In the genomic region with DNA sequence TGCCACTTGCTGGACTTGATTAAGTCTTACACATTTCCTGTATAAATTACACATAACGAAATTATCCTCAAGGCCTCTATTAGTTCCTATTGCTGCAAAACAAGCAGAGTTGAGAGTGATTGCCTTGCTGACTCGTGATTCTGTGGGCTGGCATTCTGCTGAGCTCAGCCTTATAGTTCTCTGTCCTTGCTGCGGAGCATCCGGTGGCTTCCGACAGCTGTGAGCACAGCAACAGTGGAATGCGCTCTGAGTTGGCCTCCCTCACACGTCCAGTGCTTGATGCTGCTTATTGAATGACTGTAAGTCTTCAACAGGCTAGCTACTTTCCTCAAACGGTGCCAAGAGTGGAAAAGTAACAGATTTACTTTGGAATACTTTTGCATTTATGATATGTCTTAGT, we compare ENCODE assay signal across 17 mouse cellular contexts. TPM values are rescaled to one million over a fixed set of nuclear protein-coding genes. Genes with fewer than 3 reads are reported as not detected.
DNase-seq lines count a peak whose midpoint lies in the region; ATAC-seq and TF ChIP-seq lines count a peak whose summit lies in the region.
"Had no signal": no experiment of that assay in that cellular context is flagged by ENCODE, and none has a peak within 500 bp of the region (broad histone marks: within the 10 kb centered on the region; RNA-seq: fewer than 3 reads in every experiment).

No protein-coding gene starts in this region.

- intact Hi-C loops in left cerebral cortex, postnatal 14 days (cut with DNase I), result no loop called here

- no peak overlapping the region for H3K9ac ChIP-seq in liver, embryonic 13.5 days
- H3K9ac ChIP-seq in liver, embryonic 12.5 days, result no peak overlapping the region
- H3K9ac ChIP-seq in intestine, embryonic 16.5 days (ENCODE audit: low read depth, low read length), result no peak overlapping the region
- no peak overlapping the region for H3K9ac ChIP-seq in liver, postnatal 0 days (replicated peaks)
- H3K9ac ChIP-seq: hindbrain, embryonic 12.5 days; limb, embryonic 15.5 days had no signal

- no peak overlapping the region for H3K27ac ChIP-seq in liver, embryonic 13.5 days
- no peak overlapping the region for H3K27ac ChIP-seq in liver, embryonic 12.5 days
- H3K27ac ChIP-seq in intestine, embryonic 16.5 days (ENCODE audit: low read length), result no peak overlapping the region
- no peak overlapping the region for H3K27ac ChIP-seq in liver, postnatal 0 days (ENCODE audit: low read depth)
- H3K27ac ChIP-seq: hindbrain, embryonic 12.5 days; layer of hippocampus, adult 2 months; limb, embryonic 15.5 days; midbrain, embryonic 10.5 days had no signal

- 53% methylated on average over 8 of the region's 8 CpGs for WGBS in liver, embryonic 13.5 days (ENCODE audit: insufficient replicate concordance)
- WGBS in liver, embryonic 12.5 days (ENCODE audit: insufficient replicate concordance), result 60% methylated on average over 8 of the region's 8 CpGs
- WGBS in intestine, embryonic 16.5 days, result 48% methylated on average over 8 of the region's 8 CpGs
- 68% methylated on average over 8 of the region's 8 CpGs for WGBS in liver, postnatal 0 days (ENCODE audit: insufficient replicate concordance)

- no peak overlapping the region for H3K4me2 ChIP-seq in liver, embryonic 13.5 days
- H3K4me2 ChIP-seq in liver, embryonic 12.5 days, result no peak overlapping the region
- H3K4me2 ChIP-seq in intestine, embryonic 16.5 days (ENCODE audit: low read depth, low read length), result no peak overlapping the region
- H3K4me2 ChIP-seq in liver, postnatal 0 days (ENCODE audit: low read depth, low read length), result no peak overlapping the region
- H3K4me2 ChIP-seq: hindbrain, embryonic 12.5 days; limb, embryonic 15.5 days had no signal

- no peaks in the 10 kb centered on the region for H3K27me3 ChIP-seq in liver, embryonic 13.5 days
- H3K27me3 ChIP-seq in liver, embryonic 12.5 days (replicated peaks), result no peaks in the 10 kb centered on the region
- H3K27me3 ChIP-seq in intestine, embryonic 16.5 days (replicated peaks; ENCODE audit: control insufficient read depth, insufficient read depth, low read length), result no peaks in the 10 kb centered on the region
- H3K27me3 ChIP-seq in liver, postnatal 0 days (ENCODE audit: insufficient read depth, low read length), result no peaks in the 10 kb centered on the region
- H3K27me3 ChIP-seq: hindbrain, embryonic 12.5 days; limb, embryonic 15.5 days had no signal

- no peaks in the 10 kb centered on the region for H3K9me3 ChIP-seq in liver, embryonic 13.5 days (replicated peaks)
- H3K9me3 ChIP-seq in liver, embryonic 12.5 days (replicated peaks), result no peaks in the 10 kb centered on the region
- H3K9me3 ChIP-seq in intestine, embryonic 16.5 days (ENCODE audit: control insufficient read depth, low read length), result 0 out of 2 replicates have a peak, but pooled peaks cover 2% of the 10 kb centered on the region
- no peaks in the 10 kb centered on the region for H3K9me3 ChIP-seq in liver, postnatal 0 days (ENCODE audit: low read length)
- H3K9me3 ChIP-seq: hindbrain, embryonic 12.5 days; limb, embryonic 15.5 days; midbrain, embryonic 10.5 days had no signal

- TF ChIP-seq EP300 in liver, postnatal 0 days (IDR thresholded peaks at IDR 0.05; ENCODE audit: low read depth), result no peak

- ATAC-seq in frontal cortex, adult (ENCODE audit: low TSS enrichment), result peak; percentile 31; the same call in 1 of the 2 replicates
- 0 out of 2 replicates have a peak, but pooled peaks have one; percentile 39 for ATAC-seq in liver, embryonic 13.5 days (ENCODE audit: low read depth)
- ATAC-seq in liver, embryonic 12.5 days, result no peak
- peak; percentile 68; the same call in 1 of the 2 replicates for ATAC-seq in intestine, embryonic 16.5 days
- ATAC-seq in liver, postnatal 0 days, result peak; percentile 45; the same call in 1 of the 2 replicates

- no peak for TF ChIP-seq CTCF in liver, postnatal 0 days (IDR thresholded peaks at IDR 0.05; ENCODE audit: low read depth)

- no peaks in the 10 kb centered on the region for H3K4me1 ChIP-seq in liver, embryonic 13.5 days (replicated peaks)
- H3K4me1 ChIP-seq in liver, embryonic 12.5 days, result no peaks in the 10 kb centered on the region
- no peaks in the 10 kb centered on the region for H3K4me1 ChIP-seq in intestine, embryonic 16.5 days (ENCODE audit: control insufficient read depth, insufficient read depth, low read length)
- H3K4me1 ChIP-seq in liver, postnatal 0 days (ENCODE audit: insufficient read depth), result no peaks in the 10 kb centered on the region
- H3K4me1 ChIP-seq: hindbrain, embryonic 12.5 days; limb, embryonic 15.5 days; midbrain, embryonic 10.5 days had no signal

- H3K4me3 ChIP-seq in liver, embryonic 13.5 days (replicated peaks), result no peak overlapping the region
- no peak overlapping the region for H3K4me3 ChIP-seq in liver, embryonic 12.5 days
- H3K4me3 ChIP-seq in intestine, embryonic 16.5 days (ENCODE audit: low read length), result no peak overlapping the region
- no peak overlapping the region for H3K4me3 ChIP-seq in liver, postnatal 0 days (ENCODE audit: low read depth, low read length)
- H3K4me3 ChIP-seq: erythroblast, embryonic 14.5 days; hindbrain, embryonic 12.5 days; layer of hippocampus, adult 2 months; limb, embryonic 15.5 days; midbrain, embryonic 10.5 days had no signal

- DNase-seq in frontal cortex, postnatal 36 days (ENCODE audit: low spot score in 2 of 2), result no peak
- DNase-seq in liver, embryonic 13.5 days, result no peak
- DNase-seq in liver, postnatal 0 days, result no peak
- no peak for DNase-seq in left cerebral cortex, postnatal 14 days (ENCODE audit: low spot score in 2 of 2)
- DNase-seq: cerebellum, adult 8-10 months; gastrocnemius, postnatal 36 days; right cerebral cortex, adult 18-20 months had no signal

- no peaks in the 10 kb centered on the region for H3K36me3 ChIP-seq in liver, embryonic 13.5 days
- no peaks in the 10 kb centered on the region for H3K36me3 ChIP-seq in liver, embryonic 12.5 days
- H3K36me3 ChIP-seq in intestine, embryonic 16.5 days (ENCODE audit: control insufficient read depth, insufficient read depth, low read length), result no peaks in the 10 kb centered on the region
- H3K36me3 ChIP-seq in liver, postnatal 0 days (replicated peaks; ENCODE audit: insufficient read depth, low read length), result no peaks in the 10 kb centered on the region
- H3K36me3 ChIP-seq: hindbrain, embryonic 12.5 days; limb, embryonic 15.5 days; midbrain, embryonic 10.5 days had no signal

RNA-seq across cellular contexts. Expression of a gene that starts 40.0 kb away (rescaled TPM):
- polyA plus RNA-seq in liver, embryonic 13.5 days (2015; fragmentation: Nextera tagmentation; extraction: Ambion mirVana), result 2.4 and 3.8 TPM in 2 replicates
- 3.9 and 4.1 TPM in 2 replicates for polyA plus RNA-seq in liver, embryonic 12.5 days (2016; fragmentation: Nextera tagmentation; extraction: Ambion mirVana)
- 14.5 and 16.1 TPM in 2 replicates for polyA plus RNA-seq in intestine, embryonic 16.5 days (2015; fragmentation: Nextera tagmentation; extraction: Ambion mirVana)
- 2.5 and 3.2 TPM in 2 replicates for polyA plus RNA-seq in liver, postnatal 0 days (2015; fragmentation: Nextera tagmentation; extraction: Ambion mirVana)
- 1 to 10 TPM; 5.1 to 5.3 TPM for total RNA-seq in left cerebral cortex, postnatal 14 days (2021)
- total RNA-seq: MEL; neutrophil, adult 5-6 weeks had no signal
- polyA plus RNA-seq: erythroblast, embryonic 14.5 days had no signal
